Mouse (Mus musculus) olfactory bulb, adult 2 months (tissue): Measurements from ENCODE around the gene Tarbp1.

ENCODE experiments used
- CTCF ChIP-seq: fragments of 200-500 bp; IDR thresholded peaks from 2 replicates; pipeline ENCODE4 v1.5.1; 2012; ENCODE audit warnings: low read depth, mild to moderate bottlenecking, low read length, moderate library complexity; ENCODE audit not compliant: insufficient read depth
- POLR2A ChIP-seq: fragments of 200-500 bp; IDR thresholded peaks from 2 replicates; pipeline ENCODE4 v1.6.1; 2012; ENCODE audit warnings: mild to moderate bottlenecking, low read depth, low read length, moderate library complexity; ENCODE audit not compliant: insufficient read depth

DNA sequence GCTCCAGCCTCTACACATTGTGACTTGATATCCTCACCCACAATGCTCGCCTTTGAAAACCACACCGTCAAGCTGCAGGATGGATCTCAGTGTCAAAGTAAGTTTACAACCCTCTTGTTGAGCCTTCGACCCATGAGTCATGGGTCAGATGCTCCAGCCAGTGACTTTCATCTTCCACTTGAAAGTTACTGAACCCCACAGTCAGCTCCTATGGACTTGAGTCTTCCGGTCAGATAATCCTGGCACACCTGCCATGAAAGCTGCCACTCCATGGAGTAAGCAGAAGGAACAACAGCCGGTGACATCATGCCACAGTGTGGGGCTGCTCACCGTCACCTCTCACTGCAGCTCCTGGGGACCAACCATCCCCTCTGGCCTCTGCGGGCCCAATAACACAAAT lies 93.6 kb downstream of the Tarbp1 start:
- TF ChIP-seq CTCF = no peak
- TF ChIP-seq POLR2A = no peak
